Mouse (Mus musculus) hindbrain, embryonic 16.5 days (tissue): ENCODE data around the gene Ctnnal1. TPM values are rescaled to one million over a fixed set of nuclear protein-coding genes. Genes with fewer than 3 reads are reported as not detected.

Experiments used
- ATAC-seq: fragments of 200-750 bp; cut with Nextera tagmentation; 2 replicates; pipeline ENCODE4 v1.8.0; 2017; ENCODE audit warnings: moderate TSS enrichment, moderate library complexity
- H3K27ac ChIP-seq: fragments of 300-500 bp; sonication (generic); 2 replicates; pipeline ENCODE4 v1.5.1; 2014; ENCODE audit warnings: low read depth, mild to moderate bottlenecking, control low read depth, low read length, moderate library complexity
- H3K27me3 ChIP-seq: fragments of 300-500 bp; sonication (generic); replicated peaks from 2 replicates; pipeline ENCODE4 v1.6.1; 2014; ENCODE audit warnings: low read length; ENCODE audit not compliant: control insufficient read depth, insufficient read depth
- H3K36me3 ChIP-seq: fragments of 300-500 bp; sonication (generic); 2 replicates; pipeline ENCODE4 v1.6.1; 2014; ENCODE audit warnings: mild to moderate bottlenecking, low read length, moderate library complexity, mixed read lengths; ENCODE audit not compliant: control insufficient read depth, insufficient read depth
- H3K4me1 ChIP-seq: fragments of 300-500 bp; sonication (generic); 2 replicates; pipeline ENCODE4 v1.6.1; 2014; ENCODE audit warnings: low read depth, low read length; ENCODE audit not compliant: control insufficient read depth, insufficient read depth
- H3K4me2 ChIP-seq: fragments of 300-500 bp; sonication (generic); 2 replicates; pipeline ENCODE4 v1.6.1; 2014; ENCODE audit warnings: mild to moderate bottlenecking, low read length, control low read depth, moderate library complexity
- H3K4me3 ChIP-seq: fragments of 300-500 bp; sonication (generic); 2 replicates; pipeline ENCODE4 v1.5.1; 2014; ENCODE audit warnings: mild to moderate bottlenecking, low read length, control low read depth, moderate library complexity
- H3K9ac ChIP-seq: fragments of 300-500 bp; sonication (generic); 2 replicates; pipeline ENCODE4 v1.6.1; 2014; ENCODE audit warnings: low read depth, mild to moderate bottlenecking, control low read depth, low read length, moderate library complexity
- H3K9me3 ChIP-seq: fragments of 300-500 bp; sonication (generic); 2 replicates; pipeline ENCODE4 v1.6.1; 2014; ENCODE audit warnings: mild to moderate bottlenecking, low read length, moderate library complexity; ENCODE audit not compliant: control insufficient read depth
- WGBS: fragments of 180-500 bp; shearing (Covaris S2); extraction: QIAGEN DNeasy Blood & Tissue Kit; methylation state at CpG from one replicate; pipeline ENCODE4 v1.1.7; 2014; 5-methylcytosine and 5-hydroxymethylcytosine counted together
- microRNA counts: library from miRNA; unstranded; fragments of <30 nt; microRNA quantifications from one replicate; lab custom pipeline; 2016
- microRNA-seq: library from miRNA; unstranded; fragments of <30 nt; microRNA quantifications from one replicate; pipeline ENCODE4, GENCODE M21; 2017
- polyA plus RNA-seq: library from polyadenylated mRNA; unstranded; fragments of >200 nt; fragmentation: Nextera tagmentation; extraction: Ambion mirVana; gene quantifications from 2 replicates; pipeline ENCODE4 v1.2.1, GENCODE M21; 2015

Gene Ctnnal1
- polyA plus RNA-seq, 1 experiment from 2014 or later: 13.7 TPM

GRCm38 (mm10) chr4:56802669-56803150 is 62.3 kb downstream of the Ctnnal1 start:
- Histone ChIP-seq H3K27me3 (no peaks in the 10 kb centered on the region), H3K4me2 (peak overlapping the region; percentile 79), H3K27ac (peak overlapping the region; percentile 93), H3K4me3 (peak overlapping the region; percentile 83), H3K36me3 (peaks cover 23% of the 10 kb centered on the region), H3K9ac (peak overlapping the region; percentile 90), H3K4me1 (peaks cover 24% of the 10 kb centered on the region), H3K9me3 (no peaks in the 10 kb centered on the region)
- ATAC-seq: no peak
- WGBS: 2% methylated on average over 25 of the region's 25 CpGs

GRCm38 (mm10) chr4:56801907-56802668 is 62.9 kb downstream of the Ctnnal1 start, which contains the start of the genes Elp1 and Fam206a:
Gene Elp1, minus strand, starts transcription at chr4:56802331.
Gene Fam206a, plus strand, starts transcription at chr4:56802345.
- H3K4me2 ChIP-seq: peak within 1 kb of the TSS; percentile 79
- peak within 1 kb of the TSS; percentile 93 for H3K27ac ChIP-seq
- H3K36me3 ChIP-seq: peaks cover 22% of the 10 kb centered on the region
- ATAC-seq: peak; percentile 97
- H3K4me3 ChIP-seq: peak within 1 kb of the TSS; percentile 83
- no peaks in the 10 kb centered on the region for H3K27me3 ChIP-seq
- no peaks in the 10 kb centered on the region for H3K9me3 ChIP-seq
- peak within 1 kb of the TSS; percentile 90 for H3K9ac ChIP-seq
- peaks cover 24% of the 10 kb centered on the region for H3K4me1 ChIP-seq
- under 1% methylated on average over 72 of the region's 72 CpGs for WGBS

- Histone ChIP-seq H3K4me2 (no peak overlapping the region), H3K9me3 (no peaks in the 10 kb centered on the region), H3K27me3 (no peaks in the 10 kb centered on the region), H3K4me1 (no peaks in the 10 kb centered on the region), H3K36me3 (peaks cover 60% of the 10 kb centered on the region), H3K4me3 (no peak overlapping the region), H3K9ac (no peak overlapping the region), H3K27ac (no peak overlapping the region)
- ATAC-seq: no peak
- WGBS: 44% methylated on average over 1 of the region's 1 CpGs
Observed at GRCm38 (mm10) chr4:56791373-56791772, 73.6 kb downstream of the Ctnnal1 start.

DNA sequence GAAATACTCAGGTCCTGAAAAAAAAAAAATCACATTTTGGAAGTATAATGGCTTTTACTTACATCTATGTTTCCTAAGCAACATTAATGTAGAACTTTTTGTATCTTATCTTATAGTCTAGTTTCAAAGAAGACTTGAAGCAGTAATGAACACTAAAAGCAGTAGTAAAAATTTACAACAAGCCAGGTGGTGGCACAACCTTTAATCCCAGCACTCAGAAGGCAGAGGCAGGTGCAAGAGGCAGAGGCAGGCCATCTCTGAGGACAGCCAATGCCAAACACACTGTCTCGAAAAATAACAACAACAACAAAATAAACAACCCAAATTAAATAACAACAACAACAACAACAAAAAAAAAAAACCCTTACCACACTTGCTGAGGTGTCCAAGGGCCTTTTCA is 93.9 kb downstream of the Ctnnal1 start:
- ATAC-seq: no peak
- Histone ChIP-seq H3K4me2 (no peak overlapping the region), H3K4me1 (no peaks in the 10 kb centered on the region), H3K9ac (no peak overlapping the region), H3K27me3 (no peaks in the 10 kb centered on the region), H3K36me3 (peaks cover 54% of the 10 kb centered on the region), H3K27ac (no peak overlapping the region), H3K9me3 (no peaks in the 10 kb centered on the region), H3K4me3 (no peak overlapping the region)
- 90% methylated on average over 1 of the region's 1 CpGs for WGBS

- no peak for ATAC-seq
- no peaks in the 10 kb centered on the region for H3K27me3 ChIP-seq
- no peaks in the 10 kb centered on the region for H3K4me1 ChIP-seq
- H3K4me3 ChIP-seq: no peak overlapping the region
- WGBS: 91% methylated on average over 7 of the region's 7 CpGs
- no peak overlapping the region for H3K9ac ChIP-seq
- no peaks in the 10 kb centered on the region for H3K9me3 ChIP-seq
- no peak overlapping the region for H3K4me2 ChIP-seq
- no peak overlapping the region for H3K27ac ChIP-seq
- H3K36me3 ChIP-seq: peaks cover 59% of the 10 kb centered on the region
Observed at GRCm38 (mm10) chr4:56768913-56769312, 96.1 kb downstream of the Ctnnal1 start.

DNA sequence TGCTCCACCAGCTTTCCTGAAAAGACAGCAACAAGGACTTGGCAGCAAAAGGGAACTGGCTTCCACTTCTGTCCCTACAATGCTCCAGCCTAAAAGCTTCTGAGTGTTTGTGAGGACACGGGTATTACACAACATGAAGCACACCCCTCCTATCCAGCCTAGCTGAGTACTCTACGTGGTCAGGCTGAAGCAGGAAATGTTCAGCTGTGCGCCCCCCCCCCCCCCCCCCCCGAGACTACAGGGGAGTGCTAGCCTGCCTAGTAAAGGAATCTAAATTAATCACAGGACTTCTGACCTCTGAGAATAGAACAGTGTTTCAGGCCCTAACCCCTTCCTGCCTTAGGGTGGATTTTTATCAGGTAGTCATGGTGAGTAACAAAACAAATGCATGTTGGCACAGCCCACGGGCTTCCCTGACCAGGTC is 97.1 kb downstream of the Ctnnal1 start:
- H3K4me2 ChIP-seq: no peak overlapping the region
- no peaks in the 10 kb centered on the region for H3K27me3 ChIP-seq
- no peak for ATAC-seq
- no peaks in the 10 kb centered on the region for H3K9me3 ChIP-seq
- peaks cover 53% of the 10 kb centered on the region for H3K36me3 ChIP-seq
- H3K4me1 ChIP-seq: no peaks in the 10 kb centered on the region
- no peak overlapping the region for H3K9ac ChIP-seq
- H3K4me3 ChIP-seq: no peak overlapping the region
- WGBS: 85% methylated on average over 5 of the region's 5 CpGs
- H3K27ac ChIP-seq: no peak overlapping the region

MicroRNAs encoded within 50 kb of the gene (microRNA counts, 519-probe panel; counts per million panel counts)
- 2,655 counts per million, percentile 70 among the panel's probes with 10 or more counts for microRNA mmu-miR-32 (lab: Ali Mortazavi, UCI)

Small RNAs within 50 kb of the gene (microRNA-seq; reads per million reads assigned to microRNA genes)
- gene Mir32: 178 reads per million, percentile 56 among the genes with 10 or more reads in this experiment

Other genes starting within 250 kb of the Ctnnal1 start
- not detected in 2 replicates for gene Gm26657, start 125.1 kb downstream of the Ctnnal1 start, polyA plus RNA-seq
- gene Actl7b, start 123.7 kb downstream of the Ctnnal1 start, polyA plus RNA-seq: not detected in 2 replicates
- not detected in 2 replicates for gene Actl7a, start 121.8 kb downstream of the Ctnnal1 start, polyA plus RNA-seq
- 56.8 and 60.3 TPM in 2 replicates for gene Elp1, start 62.9 kb downstream of the Ctnnal1 start, polyA plus RNA-seq
- gene Fam206a, start 62.8 kb downstream of the Ctnnal1 start, polyA plus RNA-seq: 13.1 and 15.2 TPM in 2 replicates
- 8.1 and 9.5 TPM in 2 replicates for gene Tmem245, start 82.2 kb upstream of the Ctnnal1 start, polyA plus RNA-seq
- gene Frrs1l, start 125.2 kb upstream of the Ctnnal1 start, polyA plus RNA-seq: 20.7 and 24.0 TPM in 2 replicates